Mouse (Mus musculus) liver, embryonic 13.5 days (tissue): ENCODE measurements around the gene Tnnc1. TPM values are rescaled to one million over a fixed set of nuclear protein-coding genes. Genes with fewer than 3 reads are reported as not detected.
A peak's percentile ranks its signal among the peaks of the same experiment; 100 is the strongest.

ENCODE experiments used
- ATAC-seq: fragments of 200-750 bp; cut with Nextera tagmentation; 2 replicates; pipeline ENCODE4 v1.8.0; 2017; ENCODE audit warnings: low read depth, mild to moderate bottlenecking, moderate number of reproducible peaks, moderate library complexity
- DNase-seq: peaks from one replicate; pipeline ENCODE4 v3.0.0; 2022
- H3K27ac ChIP-seq: fragments of 300-500 bp; sonication (generic); 2 replicates; pipeline ENCODE4 v1.5.1; 2015; ENCODE audit warnings: moderate library complexity, mild to moderate bottlenecking, inconsistent platforms
- H3K27me3 ChIP-seq: fragments of 300-500 bp; sonication (generic); 2 replicates; pipeline ENCODE4 v1.6.1; 2015; ENCODE audit warnings: mild to moderate bottlenecking, inconsistent platforms
- H3K36me3 ChIP-seq: fragments of 300-500 bp; sonication (generic); 2 replicates; pipeline ENCODE4 v1.6.1; 2015; ENCODE audit warnings: mild to moderate bottlenecking, inconsistent platforms
- H3K4me1 ChIP-seq: fragments of 300-500 bp; sonication (generic); replicated peaks from 2 replicates; pipeline ENCODE4 v1.6.1; 2015; ENCODE audit warnings: inconsistent platforms
- H3K4me2 ChIP-seq: fragments of 300-500 bp; sonication (generic); 2 replicates; pipeline ENCODE4 v1.6.1; 2015; ENCODE audit warnings: inconsistent platforms, mild to moderate bottlenecking, moderate library complexity
- H3K4me3 ChIP-seq: fragments of 300-500 bp; sonication (generic); replicated peaks from 2 replicates; pipeline ENCODE4 v1.5.1; 2015; ENCODE audit warnings: mild to moderate bottlenecking, inconsistent platforms
- H3K9ac ChIP-seq: fragments of 300-500 bp; sonication (generic); 2 replicates; pipeline ENCODE4 v1.6.1; 2015; ENCODE audit warnings: mild to moderate bottlenecking, inconsistent platforms
- H3K9me3 ChIP-seq: fragments of 300-500 bp; sonication (generic); replicated peaks from 2 replicates; pipeline ENCODE4 v1.6.1; 2016; ENCODE audit warnings: inconsistent platforms
- whole genome bisulfite sequencing: fragments of 180-500 bp; shearing (Covaris S2); methylation state at CpG from one replicate; pipeline ENCODE4 v1.1.7; 2015; ENCODE audit not compliant: insufficient replicate concordance; 5-methylcytosine and 5-hydroxymethylcytosine counted together
- polyA plus RNA-seq: library from polyadenylated mRNA; unstranded; fragments of >200 nt; fragmentation: Nextera tagmentation; extraction: Ambion mirVana; gene quantifications from 2 replicates; pipeline ENCODE4 v1.2.1, GENCODE M21; 2015

Gene Tnnc1
- polyA plus RNA-seq, 1 experiment from 2014 or later: 21.1 TPM

DNA sequence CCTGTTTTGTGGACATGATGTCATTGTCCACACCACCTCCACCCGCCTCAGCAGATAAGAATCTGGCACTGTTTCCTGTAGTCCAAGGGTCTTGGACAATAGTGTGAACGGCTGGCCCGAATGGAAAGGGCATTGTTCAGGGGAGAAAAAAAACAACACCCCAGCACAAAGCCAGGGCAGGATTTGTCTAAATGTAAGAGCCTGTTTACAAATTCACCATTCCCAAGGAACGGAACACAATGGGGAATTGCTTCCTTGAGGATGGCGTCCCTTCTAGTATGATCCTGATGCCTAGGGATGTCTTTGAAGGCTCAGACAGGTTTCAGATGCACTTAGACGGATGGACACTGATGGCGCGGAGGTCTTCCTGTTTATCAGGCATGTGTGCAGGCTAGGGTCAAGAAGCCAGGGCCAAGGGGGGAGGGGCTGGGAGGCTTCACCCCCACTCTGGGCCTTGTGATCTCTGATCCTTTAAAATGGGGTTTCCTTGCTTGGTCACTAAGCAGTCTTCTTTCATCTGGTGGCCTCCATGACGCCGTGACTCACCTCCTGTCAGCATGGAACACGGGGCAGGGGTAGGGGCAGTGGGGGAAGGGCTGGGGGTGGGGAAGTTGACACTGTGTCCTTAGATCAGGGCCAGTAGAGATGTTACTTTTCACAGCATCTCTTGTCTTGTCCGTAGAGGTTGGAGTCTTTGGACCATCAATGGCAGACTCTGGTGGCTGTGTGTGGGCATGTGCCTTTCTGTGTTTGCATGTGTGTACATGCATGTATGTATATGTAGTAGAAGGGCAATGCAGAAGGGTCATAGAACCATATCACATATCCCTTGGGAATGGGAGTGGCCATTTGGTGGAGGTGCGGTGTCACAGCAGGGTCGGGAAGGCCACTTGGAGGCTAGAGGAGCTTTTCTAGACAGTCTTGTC, 25.2 kb downstream of the Tnnc1 start:
- Histone ChIP-seq H3K36me3 (no peaks in the 10 kb centered on the region), H3K4me1 (peaks cover 19% of the 10 kb centered on the region), H3K4me2 (no peak overlapping the region), H3K27ac (no peak overlapping the region), H3K4me3 (no peak overlapping the region), H3K9ac (no peak overlapping the region), H3K27me3 (peaks cover 17% of the 10 kb centered on the region), H3K9me3 (no peaks in the 10 kb centered on the region)
- 0 out of 2 replicates have a peak, but pooled peaks have one; percentile 29 for ATAC-seq
- no peak for DNase-seq
- WGBS: 46% methylated on average over 14 of the region's 14 CpGs

- WGBS: 10% methylated on average over 11 of the region's 11 CpGs
- Histone ChIP-seq H3K27me3 (peaks cover 17% of the 10 kb centered on the region), H3K9me3 (no peaks in the 10 kb centered on the region), H3K4me3 (no peak overlapping the region), H3K36me3 (no peaks in the 10 kb centered on the region), H3K9ac (no peak overlapping the region), H3K4me1 (peaks cover 13% of the 10 kb centered on the region), H3K27ac (no peak overlapping the region), H3K4me2 (no peak overlapping the region)
- DNase-seq: peak; percentile 46
- ATAC-seq: no peak
Observed at GRCm38 (mm10) chr14:31233996-31234591, 26.0 kb downstream of the Tnnc1 start.

- Histone ChIP-seq H3K9ac (no peak overlapping the region), H3K27ac (no peak overlapping the region), H3K4me1 (peaks cover 13% of the 10 kb centered on the region), H3K27me3 (peaks cover 9% of the 10 kb centered on the region), H3K4me2 (no peak overlapping the region), H3K36me3 (no peaks in the 10 kb centered on the region), H3K4me3 (no peak overlapping the region), H3K9me3 (no peaks in the 10 kb centered on the region)
- DNase-seq (no peak), ATAC-seq (no peak)
- WGBS: 69% methylated on average over 7 of the region's 7 CpGs
Observed at GRCm38 (mm10) chr14:31237101-31237882, 29.2 kb downstream of the Tnnc1 start.

DNA sequence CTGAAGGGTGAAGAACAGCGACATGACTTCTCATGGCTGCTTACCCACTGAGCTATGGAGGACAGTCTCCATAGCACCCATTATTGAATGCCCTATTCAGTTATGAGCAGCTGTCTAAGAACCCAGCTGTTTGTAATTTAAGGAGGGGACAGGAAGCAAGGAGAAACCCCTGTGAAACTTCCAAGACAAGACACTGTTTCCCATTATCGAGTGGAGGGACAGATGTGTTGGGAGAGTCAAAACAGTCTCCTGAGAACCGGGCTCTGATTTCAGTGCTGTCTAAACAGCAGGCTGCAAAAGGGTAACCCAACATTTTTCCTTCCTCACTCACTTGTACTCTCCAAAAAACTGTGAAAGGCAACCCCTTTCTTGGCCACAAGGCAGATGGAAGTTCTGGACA, 32.4 kb downstream of the Tnnc1 start:
- 73% methylated on average over 3 of the region's 3 CpGs for WGBS
- H3K36me3 ChIP-seq: no peaks in the 10 kb centered on the region
- ATAC-seq (no peak), DNase-seq (no peak)
- no peaks in the 10 kb centered on the region for H3K27me3 ChIP-seq
- no peak overlapping the region for H3K9ac ChIP-seq
- no peak overlapping the region for H3K4me3 ChIP-seq
- H3K27ac ChIP-seq: no peak overlapping the region
- H3K4me2 ChIP-seq: no peak overlapping the region
- no peaks in the 10 kb centered on the region for H3K9me3 ChIP-seq
- H3K4me1 ChIP-seq: no peaks in the 10 kb centered on the region

- Histone ChIP-seq H3K4me2 (no peak overlapping the region), H3K9ac (no peak overlapping the region), H3K4me3 (no peak overlapping the region), H3K27me3 (no peaks in the 10 kb centered on the region), H3K27ac (no peak overlapping the region), H3K36me3 (no peaks in the 10 kb centered on the region), H3K9me3 (no peaks in the 10 kb centered on the region), H3K4me1 (peaks cover 12% of the 10 kb centered on the region)
- WGBS: 42% methylated on average over 1 of the region's 1 CpGs
- DNase-seq: no peak
- no peak for ATAC-seq
Observed at GRCm38 (mm10) chr14:31244777-31245176, 36.7 kb downstream of the Tnnc1 start.

DNA sequence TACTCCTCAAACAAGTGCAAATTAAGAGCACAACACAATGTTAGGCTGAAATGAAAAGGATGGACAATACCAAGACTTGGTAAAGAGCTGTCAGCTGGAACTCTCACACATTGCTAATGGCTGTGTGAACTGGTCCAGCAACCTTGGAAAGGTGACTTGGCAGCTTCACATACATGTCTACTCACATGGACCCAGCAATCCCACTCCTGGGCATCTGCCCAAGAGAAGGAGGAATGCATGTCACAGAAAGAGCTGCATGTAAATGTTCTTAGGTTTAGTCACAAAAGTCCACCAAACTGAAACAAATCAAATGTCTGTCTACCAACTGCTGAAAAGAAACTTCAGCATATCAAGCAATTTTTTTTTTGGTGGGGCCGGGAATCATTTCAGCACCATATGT, 37.8 kb downstream of the Tnnc1 start:
- Histone ChIP-seq H3K4me1 (peaks cover 19% of the 10 kb centered on the region), H3K4me2 (no peak overlapping the region), H3K4me3 (no peak overlapping the region), H3K9ac (no peak overlapping the region), H3K27me3 (no peaks in the 10 kb centered on the region), H3K36me3 (no peaks in the 10 kb centered on the region), H3K27ac (no peak overlapping the region), H3K9me3 (no peaks in the 10 kb centered on the region)
- DNase-seq (no peak), ATAC-seq (no peak)
- 74% methylated on average over 1 of the region's 1 CpGs for WGBS

DNA sequence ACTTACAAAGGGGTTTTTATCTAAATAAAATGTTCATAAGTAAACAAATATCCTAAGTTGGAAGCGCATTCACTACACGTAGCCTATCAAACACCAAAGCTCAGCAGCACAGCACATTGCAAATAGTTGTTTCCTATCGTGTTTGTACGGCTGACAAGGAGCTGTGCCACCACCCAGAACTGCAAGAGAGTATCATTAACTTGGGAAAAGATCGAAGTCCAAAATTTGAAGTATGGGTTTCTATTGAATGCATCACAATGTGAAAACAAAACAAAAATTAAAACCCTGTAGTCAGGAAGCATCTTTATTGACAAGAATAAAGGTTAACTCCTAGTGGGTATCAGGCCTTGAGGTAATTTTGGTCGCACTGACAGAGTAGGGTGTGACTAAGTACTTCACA, 40.3 kb downstream of the Tnnc1 start:
- Histone ChIP-seq H3K4me2 (no peak overlapping the region), H3K4me3 (no peak overlapping the region), H3K36me3 (peaks cover 9% of the 10 kb centered on the region), H3K4me1 (peaks cover 32% of the 10 kb centered on the region), H3K27ac (no peak overlapping the region), H3K9me3 (no peaks in the 10 kb centered on the region), H3K27me3 (no peaks in the 10 kb centered on the region), H3K9ac (no peak overlapping the region)
- 81% methylated on average over 6 of the region's 6 CpGs for WGBS
- no peak for ATAC-seq
- no peak for DNase-seq

GRCm38 (mm10) chr14:31250222-31251083, 42.3 kb downstream of the Tnnc1 start:
- Histone ChIP-seq H3K9ac (peak overlapping the region; percentile 97), H3K4me1 (peaks cover 32% of the 10 kb centered on the region), H3K4me2 (peak overlapping the region; percentile 91), H3K27ac (peak overlapping the region; percentile 93), H3K27me3 (no peaks in the 10 kb centered on the region), H3K9me3 (no peaks in the 10 kb centered on the region), H3K36me3 (peaks cover 29% of the 10 kb centered on the region), H3K4me3 (peak overlapping the region; percentile 100)
- ATAC-seq (peak; percentile 84), DNase-seq (no peak)
- 14% methylated on average over 38 of the region's 38 CpGs for WGBS

- DNase-seq (peak; percentile 92), ATAC-seq (peak; percentile 89)
- Histone ChIP-seq H3K9me3 (no peaks in the 10 kb centered on the region), H3K27ac (peak within 1 kb of the TSS; percentile 93), H3K4me2 (peak within 1 kb of the TSS; percentile 91), H3K36me3 (peaks cover 36% of the 10 kb centered on the region), H3K9ac (peak within 1 kb of the TSS; percentile 97), H3K27me3 (no peaks in the 10 kb centered on the region), H3K4me1 (peaks cover 32% of the 10 kb centered on the region), H3K4me3 (peak within 1 kb of the TSS; percentile 100)
- under 1% methylated on average over 75 of the region's 75 CpGs for WGBS
Observed at GRCm38 (mm10) chr14:31251084-31251604, 43.0 kb downstream of the Tnnc1 start, which contains the start of the genes Phf7 and Bap1. Phf7 (minus strand) TSS chr14:31251317. Bap1 (plus strand) TSS chr14:31251450.

- Histone ChIP-seq H3K9ac (peak overlapping the region; percentile 97), H3K27ac (peak overlapping the region; percentile 85), H3K9me3 (no peaks in the 10 kb centered on the region), H3K27me3 (no peaks in the 10 kb centered on the region), H3K4me1 (peaks cover 32% of the 10 kb centered on the region), H3K4me3 (peak overlapping the region; percentile 100), H3K4me2 (peak overlapping the region; percentile 91), H3K36me3 (peaks cover 41% of the 10 kb centered on the region)
- WGBS: 2% methylated on average over 18 of the region's 18 CpGs
- DNase-seq (no peak), ATAC-seq (peak; percentile 27)
Observed at GRCm38 (mm10) chr14:31251626-31252025, 43.5 kb downstream of the Tnnc1 start.
